Mouse (Mus musculus): Measurements from ENCODE around the gene Slc9a9. TPM values are rescaled to one million over a fixed set of nuclear protein-coding genes. Genes with fewer than 3 reads are reported as not detected.
"Not testable (repeated sequence)": the region's sequence is repeated elsewhere in the genome, so short reads cannot be mapped to it uniquely, and the experiment has no call there.

The Slc9a9 gene
- total RNA-seq (2015; ENCODE audit: low replicate concordance) (5.4 and 7.9 TPM in 2 replicates), total RNA-seq (2017; ENCODE audit: low replicate concordance) (3.5 and 13.0 TPM in 2 replicates)

GRCm38 (mm10) chr9:94669791-94670577 is at the start of gene Slc9a9:
Gene Slc9a9, plus strand, starts transcription at chr9:94669909.
- ATAC-seq (replicated peaks; ENCODE audit: low FRiP score, poor library complexity, severe bottlenecking): no peak; the same call in 1 of the 2 replicates

- ATAC-seq (replicated peaks; ENCODE audit: low FRiP score, poor library complexity, severe bottlenecking): no peak
These were observed 49.4 kb upstream of the Slc9a9 start for GRCm38 (mm10) chr9:94620342-94620741.

DNA sequence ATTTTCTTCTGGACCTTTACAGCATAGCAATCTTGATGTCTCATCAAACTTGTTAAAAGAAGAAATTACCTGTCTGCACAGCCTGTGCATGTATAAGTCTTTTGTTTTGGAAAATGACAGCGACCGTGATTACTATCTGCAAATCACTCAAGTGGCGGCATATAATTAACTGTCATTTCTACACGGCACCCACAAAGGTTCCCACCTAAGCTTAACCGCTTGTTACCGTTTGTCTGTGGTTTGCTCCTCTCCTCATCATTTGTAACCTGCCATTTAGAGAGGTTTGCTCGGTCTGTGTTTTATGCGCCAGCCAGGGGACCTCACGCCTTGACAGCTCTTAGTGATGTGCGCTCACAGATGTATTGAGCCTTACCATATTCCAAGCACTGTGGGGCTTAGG is 48.9 kb upstream of the Slc9a9 start:
- no peak for ATAC-seq (replicated peaks; ENCODE audit: low FRiP score, poor library complexity, severe bottlenecking)

- ATAC-seq (replicated peaks; ENCODE audit: low FRiP score, poor library complexity, severe bottlenecking): no peak
These were observed 47.8 kb upstream of the Slc9a9 start for GRCm38 (mm10) chr9:94621902-94622301.

- ATAC-seq (replicated peaks; ENCODE audit: low FRiP score, poor library complexity, severe bottlenecking): no peak
These were observed 43.0 kb upstream of the Slc9a9 start for GRCm38 (mm10) chr9:94626737-94627136.

DNA sequence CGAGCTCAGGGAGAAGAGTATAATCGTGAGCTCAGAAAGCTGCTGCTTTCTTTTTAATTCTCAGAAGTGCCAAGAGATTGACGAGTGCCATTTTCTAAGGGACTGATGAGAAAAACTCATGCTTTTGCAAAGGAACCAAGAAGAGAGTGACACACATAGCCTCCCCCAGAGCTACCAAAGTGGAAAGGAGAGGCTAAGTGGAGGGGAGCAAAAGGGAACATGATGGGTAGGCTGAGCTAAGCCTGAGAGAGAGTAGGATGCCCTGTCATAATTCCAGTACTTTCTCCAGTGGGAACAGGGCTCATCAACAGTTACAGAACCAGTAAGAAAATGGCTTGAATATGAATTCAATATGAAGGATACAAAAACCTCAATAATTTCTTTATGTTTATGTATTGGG is 40.8 kb upstream of the Slc9a9 start:
- no peak for ATAC-seq (replicated peaks; ENCODE audit: low FRiP score, poor library complexity, severe bottlenecking)

GRCm38 (mm10) chr9:94634275-94634674 is 35.4 kb upstream of the Slc9a9 start:
- ATAC-seq (replicated peaks; ENCODE audit: low FRiP score, poor library complexity, severe bottlenecking): not testable (repeated sequence)

- ATAC-seq (replicated peaks; ENCODE audit: low FRiP score, poor library complexity, severe bottlenecking): no peak
These were observed 24.1 kb upstream of the Slc9a9 start for GRCm38 (mm10) chr9:94645631-94646030.

DNA sequence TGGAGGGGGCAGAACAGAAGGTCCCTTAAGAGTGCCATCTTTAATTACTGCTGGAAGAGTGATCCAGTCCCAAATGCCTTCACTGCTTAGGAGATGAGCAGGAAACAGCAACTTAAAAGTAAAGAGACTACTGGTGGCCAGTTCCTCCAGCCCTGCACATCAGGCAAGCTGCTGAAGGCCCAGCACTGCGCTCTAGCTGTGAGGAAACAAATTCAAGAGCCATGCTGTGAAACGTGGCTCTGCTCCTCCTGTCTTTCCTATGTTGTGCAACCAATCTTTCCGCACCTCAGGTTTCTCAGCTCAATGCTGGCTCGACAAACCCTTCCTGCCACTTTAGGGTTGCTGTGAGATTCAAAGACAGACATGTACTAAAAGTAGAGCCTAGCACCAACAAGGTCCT is 22.3 kb upstream of the Slc9a9 start:
- no peak for ATAC-seq (replicated peaks; ENCODE audit: low FRiP score, poor library complexity, severe bottlenecking)

DNA sequence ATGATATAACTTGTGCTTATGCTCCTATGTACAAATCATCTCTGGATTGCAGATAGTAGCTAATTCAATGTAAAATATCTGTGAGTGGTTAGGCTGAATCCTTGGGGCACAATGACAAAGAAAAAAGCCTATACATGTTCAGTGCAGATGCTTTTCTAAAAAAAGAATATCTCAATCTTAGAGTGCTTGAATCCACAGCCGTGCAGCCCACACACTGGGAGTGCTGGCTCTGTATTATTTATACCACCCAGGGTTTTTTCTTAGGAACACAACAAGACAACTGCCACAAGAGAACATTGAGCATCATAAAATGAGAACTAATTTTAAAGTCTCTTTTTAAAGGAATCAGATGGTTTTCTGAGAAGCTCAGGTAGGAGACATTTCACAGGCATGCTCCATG is 19.7 kb upstream of the Slc9a9 start:
- no peak for ATAC-seq (replicated peaks; ENCODE audit: low FRiP score, poor library complexity, severe bottlenecking)

DNA sequence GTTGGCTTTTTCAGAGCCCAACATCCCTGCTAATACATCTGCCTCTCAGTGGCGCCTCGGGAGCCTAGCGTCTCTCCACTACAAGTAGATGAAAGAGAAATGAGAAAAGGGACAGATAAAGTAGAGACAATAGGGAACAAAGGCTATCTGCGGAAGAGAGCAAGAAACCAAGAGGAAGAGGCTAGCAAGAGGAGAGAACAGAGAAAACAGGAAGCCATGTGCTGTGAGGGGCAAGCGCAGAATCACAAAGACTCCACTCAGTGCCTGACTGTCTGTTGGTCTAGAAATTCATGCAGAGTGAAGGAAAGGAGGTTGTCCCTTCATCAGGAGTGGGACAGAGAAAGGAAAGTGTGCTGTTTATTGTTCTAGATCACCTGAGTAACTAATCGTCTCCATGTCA is 16.5 kb upstream of the Slc9a9 start:
- no peak for ATAC-seq (replicated peaks; ENCODE audit: low FRiP score, poor library complexity, severe bottlenecking)

DNA sequence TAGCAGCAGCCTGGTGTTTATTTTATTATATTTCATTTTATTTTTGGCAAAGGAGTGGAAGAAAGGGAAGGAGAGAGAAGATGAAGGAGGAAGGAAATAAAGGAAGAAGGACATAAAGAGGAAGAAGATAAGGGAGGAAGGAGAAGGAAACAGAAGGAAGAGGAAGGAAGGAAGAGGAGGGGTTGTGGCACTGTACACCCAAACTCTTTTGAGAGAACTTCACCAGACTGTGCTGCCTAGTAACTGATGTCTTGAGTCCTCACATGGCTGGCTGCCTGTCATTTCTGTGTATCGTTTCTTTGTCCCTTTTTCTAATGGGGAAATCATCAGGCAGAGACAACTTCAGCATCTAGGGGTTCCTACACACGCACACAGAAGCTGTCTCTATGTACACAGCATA is 15.9 kb upstream of the Slc9a9 start:
- no peak for ATAC-seq (replicated peaks; ENCODE audit: low FRiP score, poor library complexity, severe bottlenecking)

- no peak for ATAC-seq (replicated peaks; ENCODE audit: low FRiP score, poor library complexity, severe bottlenecking)
These were observed 13.4 kb upstream of the Slc9a9 start for GRCm38 (mm10) chr9:94656265-94656664.

- ATAC-seq (replicated peaks; ENCODE audit: low FRiP score, poor library complexity, severe bottlenecking): no peak
These were observed 10.1 kb upstream of the Slc9a9 start for GRCm38 (mm10) chr9:94659401-94660152.

- ATAC-seq (replicated peaks; ENCODE audit: low FRiP score, poor library complexity, severe bottlenecking): no peak
These were observed 7.9 kb upstream of the Slc9a9 start for GRCm38 (mm10) chr9:94661768-94662167.

- ATAC-seq (replicated peaks; ENCODE audit: low FRiP score, poor library complexity, severe bottlenecking): no peak
These were observed 4.5 kb upstream of the Slc9a9 start for GRCm38 (mm10) chr9:94665248-94665647.

GRCm38 (mm10) chr9:94668589-94668988 is 1.1 kb upstream of the Slc9a9 start:
- no peak for ATAC-seq (replicated peaks; ENCODE audit: low FRiP score, poor library complexity, severe bottlenecking)

DNA sequence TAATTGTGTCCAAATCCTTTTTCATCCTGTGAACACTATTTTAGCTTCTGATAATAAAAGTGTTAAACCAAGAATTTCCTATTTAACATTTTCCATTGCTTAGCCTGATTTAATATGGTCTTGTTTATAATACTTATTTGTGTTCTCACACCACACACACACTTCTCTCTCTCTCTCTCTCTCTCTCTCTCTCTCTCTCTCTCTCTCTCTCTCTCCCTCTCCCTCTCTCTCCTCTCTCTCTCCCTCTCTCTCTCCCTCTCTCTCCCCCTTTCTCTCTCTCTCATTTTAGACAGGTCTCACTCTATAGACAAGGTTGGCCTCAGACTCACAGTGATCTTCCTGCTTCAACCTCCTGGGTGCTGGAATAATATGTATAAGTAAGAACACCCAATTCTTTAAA is 995 bp downstream of the Slc9a9 start:
- no peak for ATAC-seq (replicated peaks; ENCODE audit: low FRiP score, poor library complexity, severe bottlenecking)

DNA sequence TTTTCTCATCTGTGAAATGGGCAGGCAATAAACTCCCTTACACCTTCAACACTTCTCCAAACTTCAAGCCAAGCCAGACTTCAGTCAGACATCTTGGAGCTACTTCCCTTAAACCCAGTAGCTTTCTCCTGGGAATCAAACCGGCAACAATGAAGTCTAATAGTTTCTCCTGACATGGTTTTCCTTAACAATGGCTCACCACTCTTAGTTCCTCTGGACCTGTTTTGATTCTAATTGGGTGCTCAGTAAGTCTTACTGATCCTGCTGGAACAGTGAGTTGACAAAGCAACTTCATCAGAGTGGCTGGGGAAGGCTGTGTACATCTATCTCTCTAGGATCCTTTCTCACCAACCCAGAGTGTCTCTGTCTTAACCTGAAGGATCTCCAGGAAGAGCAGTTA is 5.0 kb downstream of the Slc9a9 start:
- ATAC-seq (replicated peaks; ENCODE audit: low FRiP score, poor library complexity, severe bottlenecking): no peak

GRCm38 (mm10) chr9:94678021-94678655 is 8.4 kb downstream of the Slc9a9 start:
- ATAC-seq (replicated peaks; ENCODE audit: low FRiP score, poor library complexity, severe bottlenecking): no peak

Data from erythroid progenitor cell, adult 5-6 weeks (primary cell).